Mouse (Mus musculus) embryonic fibroblast, embryonic 13.5 days (primary cell): ENCODE measurements at regions not wholly inside any gene's neighbourhood (a gene's known extent, or its start where the extent isn't known, plus 50 kb on each side); places are given as distances from the start of the nearest gene placed in this dataset.

Experiments
- CTCF ChIP-seq: IDR thresholded peaks from 2 replicates; pipeline ENCODE4 v1.5.1; 2011; ENCODE audit warnings: mild to moderate bottlenecking, control low read depth, low read length, moderate library complexity, borderline replicate concordance; ENCODE audit not compliant: insufficient read depth
- POLR2A ChIP-seq: IDR thresholded peaks from 2 replicates; pipeline ENCODE4 v1.6.1; 2011; ENCODE audit warnings: low read depth, mild to moderate bottlenecking, control low read depth, low read length, moderate library complexity

DNA sequence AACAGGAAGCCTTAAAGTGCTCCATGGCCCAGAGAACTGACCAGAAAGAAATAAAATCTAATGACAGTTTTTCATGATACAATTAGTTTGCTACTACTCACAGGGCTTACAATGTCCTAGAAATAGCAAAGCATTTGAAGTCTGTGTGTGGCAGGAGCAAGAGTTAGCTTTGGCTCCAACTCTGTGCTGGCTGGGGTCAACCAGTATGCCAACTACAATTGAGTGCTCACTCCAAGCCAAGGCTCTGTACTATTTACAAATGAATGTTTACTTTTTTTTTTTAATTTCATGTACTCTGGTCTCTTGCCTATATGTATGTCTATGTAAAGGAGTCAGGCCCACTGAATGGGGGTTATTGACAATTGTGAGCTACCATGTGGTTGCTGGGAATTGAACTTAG is 75.7 kb upstream of the Jak1 start:
- TF ChIP-seq POLR2A (no peak), CTCF (no peak)
